ENCODE assay signal across 7 mouse cellular contexts in genomic region chr7:6362268-6363046, GRCm38 (mm10). TPM values are rescaled to one million over a fixed set of nuclear protein-coding genes. Genes with fewer than 3 reads are reported as not detected.
DNase-seq lines count a peak whose midpoint lies in the region; ATAC-seq lines count a peak whose summit lies in the region.

No protein-coding gene starts in this region.

- H3K4me1 ChIP-seq in embryonic facial prominence, embryonic 11.5 days (ENCODE audit: control insufficient read depth, insufficient read depth, low read length) = no peaks in the 10 kb centered on the region
- peaks cover 12% of the 10 kb centered on the region; the same call in 1 of the 2 replicates for H3K4me1 ChIP-seq in limb, embryonic 10.5 days
- peaks cover 14% of the 10 kb centered on the region for H3K4me1 ChIP-seq in midbrain, embryonic 13.5 days (replicated peaks)

- peak overlapping the region; percentile 63 for H3K4me2 ChIP-seq in embryonic facial prominence, embryonic 11.5 days (ENCODE audit: low read depth, low read length)
- peak overlapping the region; percentile 63 for H3K4me2 ChIP-seq in midbrain, embryonic 13.5 days (replicated peaks)

- no peaks in the 10 kb centered on the region for H3K36me3 ChIP-seq in embryonic facial prominence, embryonic 11.5 days (replicated peaks; ENCODE audit: control insufficient read depth, insufficient read depth, low read depth, low read length)
- no peaks in the 10 kb centered on the region for H3K36me3 ChIP-seq in limb, embryonic 10.5 days
- H3K36me3 ChIP-seq in midbrain, embryonic 13.5 days = no peaks in the 10 kb centered on the region

- H3K9me3 ChIP-seq in embryonic facial prominence, embryonic 11.5 days (replicated peaks; ENCODE audit: control insufficient read depth, low read length) = no peaks in the 10 kb centered on the region
- H3K9me3 ChIP-seq in limb, embryonic 10.5 days (replicated peaks) = no peaks in the 10 kb centered on the region
- H3K9me3 ChIP-seq in midbrain, embryonic 13.5 days = no peaks in the 10 kb centered on the region

- H3K4me3 ChIP-seq in embryonic facial prominence, embryonic 11.5 days (ENCODE audit: low read depth, low read length) = peak overlapping the region; percentile 45
- H3K4me3 ChIP-seq in limb, embryonic 10.5 days = peak overlapping the region; percentile 61
- peak overlapping the region; percentile 48 for H3K4me3 ChIP-seq in midbrain, embryonic 13.5 days (replicated peaks)

- peak overlapping the region; percentile 35 for H3K9ac ChIP-seq in embryonic facial prominence, embryonic 11.5 days (replicated peaks; ENCODE audit: low read length)
- peak overlapping the region; percentile 70 for H3K9ac ChIP-seq in midbrain, embryonic 13.5 days (replicated peaks)

- DNase-seq in adrenal gland, postnatal 14 days = peak; percentile 99
- DNase-seq in embryonic facial prominence, embryonic 11.5 days (ENCODE audit: low spot score) = peak; percentile 98
- peak; percentile 99 for DNase-seq in kidney, adult 11 months
- peak; percentile 93 for DNase-seq in limb, embryonic 10.5 days (ENCODE audit: low spot score)
- DNase-seq in spleen, adult 12 weeks (ENCODE audit: low spot score) = peak; percentile 91

- no peaks in the 10 kb centered on the region for H3K27me3 ChIP-seq in embryonic facial prominence, embryonic 11.5 days (ENCODE audit: control insufficient read depth, insufficient read depth, low read length)
- H3K27me3 ChIP-seq in limb, embryonic 10.5 days (ENCODE audit: low read depth, poor library complexity, severe bottlenecking) = no peaks in the 10 kb centered on the region
- H3K27me3 ChIP-seq in midbrain, embryonic 13.5 days = no peaks in the 10 kb centered on the region

- under 1% methylated on average over 36 of the region's 38 CpGs for whole genome bisulfite sequencing in embryonic facial prominence, embryonic 11.5 days
- 1% methylated on average over 38 of the region's 38 CpGs for WGBS in limb, embryonic 10.5 days
- WGBS in midbrain, embryonic 13.5 days = under 1% methylated on average over 38 of the region's 38 CpGs

- 0 out of 2 replicates have a peak overlapping the region, but pooled peaks have one; percentile 47 for H3K27ac ChIP-seq in embryonic facial prominence, embryonic 11.5 days (replicated peaks; ENCODE audit: low read depth, low read length)
- H3K27ac ChIP-seq in limb, embryonic 10.5 days = peak overlapping the region; percentile 80
- peak overlapping the region; percentile 95 for H3K27ac ChIP-seq in midbrain, embryonic 13.5 days

- peak; percentile 95 for ATAC-seq in embryonic facial prominence, embryonic 11.5 days (replicated peaks; ENCODE audit: insufficient number of reproducible peaks, low FRiP score, low TSS enrichment, low read depth)
- ATAC-seq in granulocyte monocyte progenitor cell, adult 5-6 weeks (replicated peaks; ENCODE audit: poor library complexity, severe bottlenecking) = peak; percentile 76
- peak; percentile 92 for ATAC-seq in midbrain, embryonic 13.5 days

RNA-seq across cellular contexts. Expression of gene Zfp78, which starts 0.6 kb away (rescaled TPM):
- 2.9 and 3.0 TPM in 2 replicates for total RNA-seq in adrenal gland, postnatal 14 days (2021)
- polyA plus RNA-seq in embryonic facial prominence, embryonic 11.5 days (2014; fragmentation: Nextera tagmentation; extraction: Ambion mirVana) = 1.9 and 3.0 TPM in 2 replicates
- total RNA-seq in granulocyte monocyte progenitor cell, adult 5-6 weeks (2014; fragmentation: Nextera tagmentation) = 1.8 and 2.9 TPM in 2 replicates
- 0.88 and 2.6 TPM in 2 replicates for total RNA-seq in granulocyte monocyte progenitor cell, adult 5-6 weeks (2017)
- polyA plus RNA-seq in limb, embryonic 10.5 days (2016; fragmentation: Nextera tagmentation; extraction: Ambion mirVana) = 1.3 and 1.4 TPM in 2 replicates
- polyA plus RNA-seq in midbrain, embryonic 13.5 days (2015; fragmentation: Nextera tagmentation; extraction: Ambion mirVana) = 4.3 and 4.6 TPM in 2 replicates

RNA-seq across cellular contexts. Expression of gene Gm3854, which starts 18.9 kb away (rescaled TPM):
- total RNA-seq in adrenal gland, postnatal 14 days (2021) = 0.48 and 0.71 TPM in 2 replicates
- 1.4 and 1.6 TPM in 2 replicates for polyA plus RNA-seq in embryonic facial prominence, embryonic 11.5 days (2014; fragmentation: Nextera tagmentation; extraction: Ambion mirVana)
- 0.96 and 1.8 TPM in 2 replicates for total RNA-seq in granulocyte monocyte progenitor cell, adult 5-6 weeks (2014; fragmentation: Nextera tagmentation)
- 0.31 TPM in 1 of 2 replicates, not detected in the other for total RNA-seq in granulocyte monocyte progenitor cell, adult 5-6 weeks (2017)
- 2.6 and 2.8 TPM in 2 replicates for polyA plus RNA-seq in limb, embryonic 10.5 days (2016; fragmentation: Nextera tagmentation; extraction: Ambion mirVana)
- polyA plus RNA-seq in midbrain, embryonic 13.5 days (2015; fragmentation: Nextera tagmentation; extraction: Ambion mirVana) = 7.0 and 7.2 TPM in 2 replicates

RNA-seq across cellular contexts. Expression of gene Zfp28, which starts 20.6 kb away (rescaled TPM):
- 2.6 and 4.8 TPM in 2 replicates for total RNA-seq in adrenal gland, postnatal 14 days (2021)
- 12.0 and 13.8 TPM in 2 replicates for polyA plus RNA-seq in embryonic facial prominence, embryonic 11.5 days (2014; fragmentation: Nextera tagmentation; extraction: Ambion mirVana)
- 1.9 and 2.0 TPM in 2 replicates for total RNA-seq in granulocyte monocyte progenitor cell, adult 5-6 weeks (2014; fragmentation: Nextera tagmentation)
- 1.0 and 2.0 TPM in 2 replicates for total RNA-seq in granulocyte monocyte progenitor cell, adult 5-6 weeks (2017)
- polyA plus RNA-seq in limb, embryonic 10.5 days (2016; fragmentation: Nextera tagmentation; extraction: Ambion mirVana) = 9.2 and 13.9 TPM in 2 replicates
- 16.2 and 18.5 TPM in 2 replicates for polyA plus RNA-seq in midbrain, embryonic 13.5 days (2015; fragmentation: Nextera tagmentation; extraction: Ambion mirVana)

RNA-seq across cellular contexts. Expression of gene Zfp583, which starts 31.4 kb away (rescaled TPM):
- total RNA-seq in adrenal gland, postnatal 14 days (2021) = 3.1 and 3.4 TPM in 2 replicates
- 8.3 and 8.8 TPM in 2 replicates for polyA plus RNA-seq in embryonic facial prominence, embryonic 11.5 days (2014; fragmentation: Nextera tagmentation; extraction: Ambion mirVana)
- total RNA-seq in granulocyte monocyte progenitor cell, adult 5-6 weeks (2014; fragmentation: Nextera tagmentation) = 2.5 and 8.0 TPM in 2 replicates
- total RNA-seq in granulocyte monocyte progenitor cell, adult 5-6 weeks (2017) = 1.3 and 2.1 TPM in 2 replicates
- 5.2 and 6.7 TPM in 2 replicates for polyA plus RNA-seq in limb, embryonic 10.5 days (2016; fragmentation: Nextera tagmentation; extraction: Ambion mirVana)
- 11.7 and 12.9 TPM in 2 replicates for polyA plus RNA-seq in midbrain, embryonic 13.5 days (2015; fragmentation: Nextera tagmentation; extraction: Ambion mirVana)

RNA-seq across cellular contexts. Expression of gene Smim17, which starts 36.1 kb away (rescaled TPM):
- total RNA-seq in adrenal gland, postnatal 14 days (2021) = 0.38 and 0.41 TPM in 2 replicates
- 0.28 TPM in 1 of 2 replicates, not detected in the other for polyA plus RNA-seq in embryonic facial prominence, embryonic 11.5 days (2014; fragmentation: Nextera tagmentation; extraction: Ambion mirVana)
- not detected in 2 replicates for total RNA-seq in granulocyte monocyte progenitor cell, adult 5-6 weeks (2014; fragmentation: Nextera tagmentation)
- not detected in 2 replicates for total RNA-seq in granulocyte monocyte progenitor cell, adult 5-6 weeks (2017)
- polyA plus RNA-seq in limb, embryonic 10.5 days (2016; fragmentation: Nextera tagmentation; extraction: Ambion mirVana) = 0.09 and 0.34 TPM in 2 replicates
- 2.4 and 3.4 TPM in 2 replicates for polyA plus RNA-seq in midbrain, embryonic 13.5 days (2015; fragmentation: Nextera tagmentation; extraction: Ambion mirVana)

Comparison
In these comparisons a context has a peak if more than half of its experiments do, and no peak if none do; other contexts are left out.
1. Peak in every context shown above with its lines: DNase-seq, ATAC-seq, H3K4me3 ChIP-seq and H3K27ac ChIP-seq.